Mouse (Mus musculus) granulocyte monocyte progenitor cell, adult 5-6 weeks (primary cell): ENCODE data around the gene Gm20547. TPM values are rescaled to one million over a fixed set of nuclear protein-coding genes. Genes with fewer than 3 reads are reported as not detected.

ENCODE experiments used
- ATAC-seq: replicated peaks from 2 replicates; pipeline ENCODE4 v1.8.0; 2016; ENCODE audit warnings: mild to moderate bottlenecking, moderate TSS enrichment, inconsistent platforms; ENCODE audit not compliant: poor library complexity, severe bottlenecking
- total RNA-seq, 2 experiments: library from RNA; stranded (forward) in 1 of 2; stranded (reverse) in 1 of 2; fragments of 200-712, 200-1000 nt in 1 of 2; fragments of >200 nt in 1 of 2; fragmentation: Nextera tagmentation in 1 of 2; gene quantifications; 2 replicates each; pipeline ENCODE4 v1.2.3; 2014 to 2017

The Gm20547 gene
- total RNA-seq, 2 experiments from 2014 or later: not detected

DNA sequence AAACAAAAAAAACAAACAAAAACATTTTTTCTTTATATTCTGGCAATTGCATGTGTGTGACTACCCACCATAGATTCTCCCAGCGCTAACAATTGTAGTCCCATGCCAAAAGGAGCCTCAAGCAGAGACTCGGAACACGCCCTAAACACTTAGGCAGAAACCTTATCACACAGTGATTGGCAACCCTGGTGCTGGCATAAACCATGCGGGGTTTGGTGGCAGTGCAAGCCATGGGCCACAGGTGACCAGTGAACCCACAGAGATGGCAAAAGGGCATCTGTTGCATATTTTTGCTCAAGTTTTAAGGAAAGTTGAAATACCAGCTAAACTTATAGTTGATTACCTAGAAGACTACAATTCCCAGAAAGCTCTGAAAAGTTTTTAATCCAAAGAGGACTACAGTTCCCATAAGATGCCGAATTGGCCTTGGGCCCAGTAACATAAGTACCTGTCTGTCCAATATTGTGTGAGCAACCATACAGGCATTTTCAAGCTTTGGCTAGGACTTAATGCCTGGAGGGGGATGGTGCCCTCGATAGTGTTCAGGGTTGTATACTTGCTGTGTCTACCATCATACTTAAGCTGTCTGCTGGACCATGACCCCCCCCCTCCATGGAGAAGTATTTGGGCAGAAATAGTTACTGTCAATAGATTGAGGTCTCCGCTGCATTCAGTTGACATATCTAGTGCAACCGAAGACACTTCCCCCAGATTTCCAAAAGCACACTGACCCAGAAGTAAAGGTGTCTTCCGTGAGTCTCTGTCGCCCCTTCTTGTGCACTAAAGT, 15.7 kb upstream of the Gm20547 start:
- ATAC-seq: no peak

DNA sequence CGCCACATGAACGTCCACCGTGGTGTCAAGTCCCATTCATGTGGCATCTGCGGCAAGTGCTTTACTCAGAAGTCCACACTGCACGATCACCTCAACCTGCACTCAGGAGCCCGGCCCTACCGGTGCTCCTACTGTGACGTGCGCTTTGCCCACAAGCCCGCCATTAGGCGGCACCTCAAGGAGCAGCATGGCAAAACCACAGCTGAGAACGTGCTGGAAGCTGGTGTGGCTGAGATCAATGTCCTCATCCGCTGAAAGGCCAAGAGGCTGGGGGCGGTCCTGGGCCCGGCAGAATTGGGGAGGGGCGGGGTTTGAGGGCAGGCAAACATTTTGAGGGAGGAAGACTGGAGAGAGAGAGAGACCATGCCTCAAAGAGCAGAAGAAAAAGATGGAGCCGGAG, 14.5 kb upstream of the Gm20547 start:
- ATAC-seq: no peak

DNA sequence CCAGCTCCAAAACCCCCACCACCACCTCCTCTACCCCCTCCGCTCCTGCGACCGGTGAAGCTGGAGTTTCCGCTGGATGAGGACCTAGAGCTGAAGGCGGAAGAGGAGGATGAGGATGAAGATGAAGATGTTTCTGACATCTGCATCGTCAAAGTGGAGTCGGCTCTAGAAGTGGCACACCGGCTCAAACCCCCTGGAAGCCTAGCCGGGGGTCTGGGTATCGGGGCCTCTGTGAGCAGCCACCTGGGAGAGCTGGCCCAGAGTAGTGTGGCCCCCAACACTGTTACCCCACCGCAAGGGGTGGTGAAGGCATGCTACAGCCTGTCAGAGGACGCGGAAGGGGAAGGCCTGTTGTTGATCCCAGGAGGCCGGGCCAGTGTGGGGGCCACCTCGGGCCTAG, 13.9 kb upstream of the Gm20547 start:
- no peak for ATAC-seq

DNA sequence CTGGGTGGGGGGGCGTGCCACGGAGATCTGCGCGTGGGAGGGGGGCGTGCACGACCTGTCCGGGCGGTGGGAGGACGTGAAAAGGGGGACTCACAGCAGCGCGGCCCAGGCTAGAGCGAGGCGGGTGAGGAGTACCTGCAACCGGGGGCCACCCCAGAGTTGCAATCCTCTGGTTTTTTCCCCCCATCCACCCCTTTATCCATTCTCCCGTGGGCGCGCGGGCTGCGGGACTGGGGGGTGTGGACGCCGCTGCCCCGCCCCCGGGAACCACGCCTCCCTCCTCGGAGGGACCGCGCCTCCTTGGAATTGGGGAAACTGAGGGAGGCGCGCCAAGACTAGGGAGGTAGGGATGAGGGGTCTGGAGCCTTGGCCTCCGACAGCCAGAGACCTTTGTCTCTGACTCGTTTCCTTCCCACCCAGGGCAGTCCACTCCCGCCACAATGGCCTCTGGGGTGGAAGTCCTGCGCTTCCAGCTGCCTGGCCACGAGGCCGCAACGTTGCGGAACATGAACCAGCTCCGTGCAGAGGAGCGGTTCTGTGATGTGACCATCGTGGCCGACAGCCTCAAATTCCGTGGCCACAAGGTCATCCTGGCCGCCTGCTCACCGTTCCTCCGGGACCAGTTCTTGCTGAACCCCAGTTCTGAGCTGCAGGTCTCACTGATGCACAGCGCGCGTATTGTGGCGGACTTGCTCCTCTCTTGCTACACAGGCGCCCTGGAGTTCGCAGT, 13.1 kb upstream of the Gm20547 start:
- ATAC-seq: peak; percentile 18

- peak; percentile 77 for ATAC-seq
Observed at GRCm38 (mm10) chr17:34894074-34894597, 12.3 kb upstream of the Gm20547 start.

DNA sequence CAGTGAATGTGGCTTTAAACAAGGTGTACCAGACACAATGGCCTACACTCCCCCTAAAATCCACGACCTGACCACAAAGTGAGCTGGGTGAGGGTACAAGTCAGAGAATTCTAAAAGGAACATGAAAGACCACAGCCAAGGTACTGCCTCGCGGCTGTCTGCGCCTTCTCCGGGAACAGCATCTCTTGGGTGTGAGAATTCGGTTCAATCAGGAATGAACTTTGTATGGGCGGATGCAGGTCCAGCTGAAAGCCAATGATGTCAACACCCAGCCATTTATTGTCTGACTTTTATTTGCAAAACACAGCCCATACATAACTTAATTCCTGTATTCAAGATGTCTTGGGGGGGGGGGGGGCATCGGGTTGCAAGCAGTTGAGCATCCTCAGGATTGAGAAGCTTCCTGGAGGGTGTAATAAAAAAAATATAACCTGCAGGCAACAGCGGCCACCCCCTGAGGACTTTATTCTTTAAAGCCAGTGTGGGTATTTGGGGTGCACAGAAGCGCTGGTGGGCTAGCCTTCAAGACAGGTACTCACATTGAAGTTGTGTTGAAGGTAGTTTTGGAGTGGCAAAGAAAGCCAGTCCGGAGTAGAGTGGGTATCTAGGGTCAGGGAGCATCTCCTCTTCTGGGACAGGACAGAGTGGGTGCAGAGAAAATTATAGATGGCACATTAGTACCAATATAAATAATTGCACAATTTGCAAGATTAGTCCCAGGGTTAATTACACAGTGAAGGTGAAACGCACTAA, 11.4 kb upstream of the Gm20547 start:
- ATAC-seq: no peak

- no peak for ATAC-seq
Observed at GRCm38 (mm10) chr17:34891377-34891776, 9.5 kb upstream of the Gm20547 start.

GRCm38 (mm10) chr17:34890074-34890743, 8.4 kb upstream of the Gm20547 start:
- no peak for ATAC-seq

- ATAC-seq: peak; percentile 74
Observed at GRCm38 (mm10) chr17:34887942-34888341, 6.1 kb upstream of the Gm20547 start.

GRCm38 (mm10) chr17:34885615-34886014, 3.8 kb upstream of the Gm20547 start:
- ATAC-seq: no peak

- ATAC-seq: no peak
Observed at GRCm38 (mm10) chr17:34884704-34885103, 2.9 kb upstream of the Gm20547 start.

- ATAC-seq: peak; percentile 80
Observed at GRCm38 (mm10) chr17:34883332-34883731, 1.5 kb upstream of the Gm20547 start.

GRCm38 (mm10) chr17:34881166-34881565, 676 bp downstream of the Gm20547 start:
- no peak for ATAC-seq

- peak; percentile 52; the same call in 1 of the 2 replicates for ATAC-seq
Observed at GRCm38 (mm10) chr17:34879336-34879879, 2.4 kb downstream of the Gm20547 start, which contains the start of gene Zbtb12. Gene Zbtb12 (plus strand): TSS chr17:34879483.

- ATAC-seq: no peak
Observed at GRCm38 (mm10) chr17:34874321-34874720, 7.5 kb downstream of the Gm20547 start.

GRCm38 (mm10) chr17:34865981-34866380, 15.9 kb downstream of the Gm20547 start:
- ATAC-seq: no peak

GRCm38 (mm10) chr17:34862416-34863081, 19.3 kb downstream of the Gm20547 start, which contains the start of gene Cfb:
Gene Cfb (minus strand): TSS chr17:34862518.
- ATAC-seq: no peak

- ATAC-seq: 0 out of 2 replicates have a peak, but pooled peaks have one; percentile 8
Observed at GRCm38 (mm10) chr17:34861704-34862415, 20.0 kb downstream of the Gm20547 start.
